Mouse (Mus musculus) heart, adult 2 months (tissue): Measurements from ENCODE around the gene Rnf215.

ENCODE experiments used
- CTCF ChIP-seq: fragments of 200-600 bp; IDR thresholded peaks from 2 replicates; pipeline ENCODE4 v1.8.1; 2022; ENCODE audit warnings: antibody characterized with exemption, mild to moderate bottlenecking, moderate library complexity
- EP300 ChIP-seq: fragments of 200-500 bp; IDR thresholded peaks from 2 replicates; pipeline ENCODE4 v1.6.1; 2011; ENCODE audit warnings: low read depth, low read length, control low read depth; ENCODE audit not compliant: insufficient read depth
- POLR2A ChIP-seq: fragments of 200-500 bp; IDR thresholded peaks from 2 replicates; pipeline ENCODE4 v1.6.1; 2011; ENCODE audit warnings: mild to moderate bottlenecking, low read depth, low read length, control low read depth; ENCODE audit not compliant: insufficient read depth

DNA sequence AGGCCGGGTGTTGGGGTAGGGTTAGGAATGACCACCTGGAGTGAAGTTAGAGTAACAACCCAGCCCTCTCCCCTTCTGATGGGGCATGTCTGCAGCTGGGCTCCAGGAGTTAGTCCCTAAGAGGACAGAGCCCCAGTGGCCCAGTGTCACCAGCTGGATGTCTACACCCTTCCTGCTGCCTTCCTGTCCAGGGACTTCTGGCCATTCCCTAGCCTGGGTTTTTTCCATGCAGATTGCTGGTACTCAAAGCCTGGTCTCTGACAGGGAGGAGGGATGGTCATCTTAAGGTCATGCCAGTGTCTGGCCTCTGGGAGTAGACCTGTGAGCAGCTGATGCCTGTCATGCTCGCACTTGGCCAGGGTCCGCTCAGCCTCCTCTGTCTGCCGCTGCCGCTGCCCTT, 13.1 kb downstream of the Rnf215 start:
- no peak for TF ChIP-seq CTCF
- TF ChIP-seq POLR2A, result 0 out of 2 replicates have a peak, but pooled peaks have one; percentile 37
- TF ChIP-seq EP300, result peak; percentile 46; the same call in 1 of the 2 replicates
